Mouse (Mus musculus): ENCODE results near the gene Ctbp1.

DNA sequence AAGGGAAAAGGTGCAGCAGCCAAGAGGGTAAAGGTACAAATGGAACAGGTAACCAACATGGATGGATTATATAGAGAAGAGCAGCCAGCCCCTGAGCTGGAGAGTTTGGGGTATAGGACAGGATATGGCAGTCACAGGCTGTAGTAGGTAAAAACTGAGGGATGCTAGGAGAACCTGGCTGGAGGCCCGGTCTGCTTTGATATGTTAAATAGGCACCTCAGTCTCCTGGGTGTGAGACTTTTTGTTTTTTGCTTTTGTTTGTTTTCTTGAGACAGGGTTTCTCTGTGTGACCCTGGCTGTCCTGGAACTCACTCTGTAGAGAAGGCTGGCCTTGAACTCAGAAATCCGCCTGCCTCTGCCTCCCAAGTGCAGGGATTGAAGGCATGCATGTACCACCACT, 49.7 kb upstream of the Ctbp1 start:
- TF ChIP-seq CTCF (IDR thresholded peaks at IDR 0.05; ENCODE audit: insufficient read depth, low read length) (no peak), POLR2A (IDR thresholded peaks at IDR 0.05; ENCODE audit: borderline replicate concordance, extremely low read depth, low read depth, low read length) (no peak)
